Mouse (Mus musculus): ENCODE results near the gene Dazap1. TPM values are rescaled to one million over a fixed set of nuclear protein-coding genes. Genes with fewer than 3 reads are reported as not detected.

The Dazap1 gene
- total RNA-seq, 1 experiment = 154 TPM

GRCm38 (mm10) chr10:80276238-80276637, 15.0 kb downstream of the Dazap1 start:
- Histone ChIP-seq H3K4me1 (ENCODE audit: control insufficient read depth in 2 of 2, insufficient read depth in 2 of 2, low read length in 2 of 2, poor library complexity in 1 of 2) (peaks cover 0 to 7% of the 10 kb centered on the region in 2 experiments; a peak in 1 of 4 replicates), H3K36me3 (ENCODE audit: control insufficient read depth, insufficient read depth, low read length, poor library complexity, severe bottlenecking) (peaks cover 63% of the 10 kb centered on the region), H3K27ac (ENCODE audit: insufficient read depth, low read depth, low read length, poor library complexity, severe bottlenecking) (no peak overlapping the region), H3K9ac (ENCODE audit: insufficient read depth, low read depth, low read length, poor library complexity, severe bottlenecking) (no peak overlapping the region), H3K9me3 (ENCODE audit: control insufficient read depth, insufficient read depth, low read depth, low read length) (no peaks in the 10 kb centered on the region), H3K4me3 (ENCODE audit: insufficient read depth in 1 of 2, low read depth in 1 of 2, low read length in 2 of 2, poor library complexity in 1 of 2, severe bottlenecking in 1 of 2) (no peak overlapping the region)
- DNase-seq (ENCODE audit: low read depth, low spot score) = no peak
- in situ Hi-C loops (cut with MboI; ENCODE audit: low sequenced_read_pairs in 2 of 2, unreplicated experiment in 2 of 2) = no loop called here
- TF ChIP-seq ZC3H11A (IDR thresholded peaks at IDR 0.05; ENCODE audit: borderline replicate concordance, low read depth, low read length) = no peak
- no peak for TF ChIP-seq ZNF384 (IDR thresholded peaks at IDR 0.05; ENCODE audit: low read depth, low read length)
- TF ChIP-seq HCFC1 (IDR thresholded peaks at IDR 0.05; ENCODE audit: borderline replicate concordance, insufficient read depth, low read length) = no peak
- TF ChIP-seq CHD2 (IDR thresholded peaks at IDR 0.05; ENCODE audit: low read depth, low read length) = no peak
- TF ChIP-seq MAFK (IDR thresholded peaks at IDR 0.05; ENCODE audit: insufficient read depth, low read depth, low read length) = no peak

DNA sequence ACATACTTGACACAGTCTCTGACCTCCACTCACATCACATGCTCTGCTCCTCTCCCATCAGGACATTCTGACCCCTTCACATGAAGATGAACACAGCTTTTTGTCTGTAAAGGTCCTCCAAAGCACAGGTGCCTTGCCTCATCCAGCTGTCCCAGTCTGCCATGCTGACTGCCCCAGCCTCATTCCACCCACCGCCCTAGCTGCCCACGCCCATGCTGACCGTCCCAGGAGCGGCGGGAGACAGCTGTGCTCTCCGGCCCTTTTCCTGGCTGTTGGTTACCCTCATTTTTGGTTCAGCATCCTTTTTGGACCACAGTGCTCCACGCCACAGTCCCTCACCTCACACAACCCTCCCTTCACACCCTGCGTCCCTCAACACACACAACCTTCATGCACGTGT, 17.1 kb downstream of the Dazap1 start:
- in situ Hi-C loops (cut with MboI; ENCODE audit: low sequenced_read_pairs in 2 of 2, unreplicated experiment in 2 of 2) = no loop called here
- Histone ChIP-seq H3K4me3 (ENCODE audit: insufficient read depth in 1 of 2, low read depth in 1 of 2, low read length in 2 of 2, poor library complexity in 1 of 2, severe bottlenecking in 1 of 2) (no peak overlapping the region), H3K4me1 (ENCODE audit: control insufficient read depth in 2 of 2, insufficient read depth in 2 of 2, low read length in 2 of 2, poor library complexity in 1 of 2) (peaks cover 0 to 12% of the 10 kb centered on the region in 2 experiments; a peak in 1 of 4 replicates), H3K36me3 (ENCODE audit: control insufficient read depth, insufficient read depth, low read length, poor library complexity, severe bottlenecking) (peaks cover 81% of the 10 kb centered on the region), H3K9me3 (ENCODE audit: control insufficient read depth, insufficient read depth, low read depth, low read length) (no peaks in the 10 kb centered on the region), H3K9ac (ENCODE audit: insufficient read depth, low read depth, low read length, poor library complexity, severe bottlenecking) (no peak overlapping the region), H3K27ac (ENCODE audit: insufficient read depth, low read depth, low read length, poor library complexity, severe bottlenecking) (no peak overlapping the region)
- DNase-seq (ENCODE audit: low read depth, low spot score) = no peak
- TF ChIP-seq HCFC1 (IDR thresholded peaks at IDR 0.05; ENCODE audit: borderline replicate concordance, insufficient read depth, low read length) (no peak), MAFK (IDR thresholded peaks at IDR 0.05; ENCODE audit: insufficient read depth, low read depth, low read length) (no peak), ZNF384 (IDR thresholded peaks at IDR 0.05; ENCODE audit: low read depth, low read length) (no peak), ZC3H11A (IDR thresholded peaks at IDR 0.05; ENCODE audit: borderline replicate concordance, low read depth, low read length) (no peak), CHD2 (IDR thresholded peaks at IDR 0.05; ENCODE audit: low read depth, low read length) (no peak)

DNA sequence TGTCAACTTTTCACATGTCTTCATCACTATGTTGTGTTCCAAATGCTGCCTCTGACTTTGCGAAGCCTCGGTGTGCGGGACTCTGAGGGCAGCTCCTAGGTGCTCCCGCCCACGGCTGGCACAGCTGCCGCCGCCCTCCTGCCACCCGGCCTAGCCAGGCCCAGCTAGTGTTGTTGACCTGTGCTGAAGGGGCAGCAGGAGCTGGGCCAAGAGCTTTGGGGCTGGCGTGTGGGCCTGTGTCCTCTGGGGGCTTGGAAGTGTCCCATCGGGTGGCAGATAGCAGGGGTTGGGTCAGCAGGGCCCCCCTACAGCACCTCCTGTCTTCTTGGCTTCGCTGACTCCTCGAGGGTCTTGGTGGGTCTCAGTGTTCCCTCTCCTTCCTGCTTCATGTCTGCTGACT, 18.0 kb downstream of the Dazap1 start:
- Histone ChIP-seq H3K9ac (ENCODE audit: insufficient read depth, low read depth, low read length, poor library complexity, severe bottlenecking) (no peak overlapping the region), H3K9me3 (ENCODE audit: control insufficient read depth, insufficient read depth, low read depth, low read length) (no peaks in the 10 kb centered on the region), H3K36me3 (ENCODE audit: control insufficient read depth, insufficient read depth, low read length, poor library complexity, severe bottlenecking) (peaks cover 82% of the 10 kb centered on the region), H3K4me1 (ENCODE audit: control insufficient read depth in 2 of 2, insufficient read depth in 2 of 2, low read length in 2 of 2, poor library complexity in 1 of 2) (peaks cover 0 to 13% of the 10 kb centered on the region in 2 experiments; a peak in 1 of 4 replicates), H3K4me3 (ENCODE audit: insufficient read depth in 1 of 2, low read depth in 1 of 2, low read length in 2 of 2, poor library complexity in 1 of 2, severe bottlenecking in 1 of 2) (no peak overlapping the region), H3K27ac (ENCODE audit: insufficient read depth, low read depth, low read length, poor library complexity, severe bottlenecking) (no peak overlapping the region)
- in situ Hi-C loops (cut with MboI; ENCODE audit: low sequenced_read_pairs in 2 of 2, unreplicated experiment in 2 of 2) = no loop called here
- no peak for DNase-seq (ENCODE audit: low read depth, low spot score)
- TF ChIP-seq ZC3H11A (IDR thresholded peaks at IDR 0.05; ENCODE audit: borderline replicate concordance, low read depth, low read length) (no peak), HCFC1 (IDR thresholded peaks at IDR 0.05; ENCODE audit: borderline replicate concordance, insufficient read depth, low read length) (no peak), CHD2 (IDR thresholded peaks at IDR 0.05; ENCODE audit: low read depth, low read length) (no peak), ZNF384 (IDR thresholded peaks at IDR 0.05; ENCODE audit: low read depth, low read length) (no peak), MAFK (IDR thresholded peaks at IDR 0.05; ENCODE audit: insufficient read depth, low read depth, low read length) (no peak)

GRCm38 (mm10) chr10:80281304-80281703, 20.0 kb downstream of the Dazap1 start:
- Histone ChIP-seq H3K4me1 (ENCODE audit: control insufficient read depth in 2 of 2, insufficient read depth in 2 of 2, low read length in 2 of 2, poor library complexity in 1 of 2) (peaks cover 0 to 19% of the 10 kb centered on the region in 2 experiments; a peak in 1 of 4 replicates), H3K9me3 (ENCODE audit: control insufficient read depth, insufficient read depth, low read depth, low read length) (no peaks in the 10 kb centered on the region), H3K36me3 (ENCODE audit: control insufficient read depth, insufficient read depth, low read length, poor library complexity, severe bottlenecking) (peaks cover 85% of the 10 kb centered on the region), H3K4me3 (ENCODE audit: insufficient read depth in 1 of 2, low read depth in 1 of 2, low read length in 2 of 2, poor library complexity in 1 of 2, severe bottlenecking in 1 of 2) (no peak overlapping the region), H3K27ac (ENCODE audit: insufficient read depth, low read depth, low read length, poor library complexity, severe bottlenecking) (no peak overlapping the region), H3K9ac (ENCODE audit: insufficient read depth, low read depth, low read length, poor library complexity, severe bottlenecking) (no peak overlapping the region; the same call in 1 of the 2 replicates)
- no peak for DNase-seq (ENCODE audit: low read depth, low spot score)
- no peak for TF ChIP-seq MAFK (IDR thresholded peaks at IDR 0.05; ENCODE audit: insufficient read depth, low read depth, low read length)
- no peak for TF ChIP-seq HCFC1 (IDR thresholded peaks at IDR 0.05; ENCODE audit: borderline replicate concordance, insufficient read depth, low read length)
- TF ChIP-seq ZC3H11A (IDR thresholded peaks at IDR 0.05; ENCODE audit: borderline replicate concordance, low read depth, low read length) = no peak
- TF ChIP-seq CHD2 (IDR thresholded peaks at IDR 0.05; ENCODE audit: low read depth, low read length) = no peak
- no peak for TF ChIP-seq ZNF384 (IDR thresholded peaks at IDR 0.05; ENCODE audit: low read depth, low read length)
- in situ Hi-C loops (cut with MboI; ENCODE audit: low sequenced_read_pairs in 2 of 2, unreplicated experiment in 2 of 2) = no loop called here

Measured in ES-E14 (cell line).